In the genomic region with DNA sequence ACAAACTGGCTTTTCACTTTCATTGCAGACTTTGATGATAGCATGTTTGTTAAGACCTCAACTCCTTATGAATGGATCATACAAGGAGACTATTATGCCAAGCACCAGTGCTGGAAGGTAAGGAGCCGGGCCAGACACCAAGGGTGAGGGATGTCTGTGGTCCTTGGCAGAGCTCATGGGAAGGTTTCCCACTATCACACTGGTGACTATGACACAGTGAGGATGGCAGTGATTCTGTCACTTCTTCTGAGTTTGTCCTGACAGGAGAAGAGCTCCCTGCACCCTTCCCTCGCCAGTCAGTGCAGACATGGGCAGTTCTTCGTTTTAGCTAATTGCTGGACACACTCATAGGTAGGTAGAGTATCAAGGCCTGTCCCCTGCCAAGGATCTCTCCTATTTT, we compare ENCODE assay signal across 23 mouse cellular contexts. TPM values are rescaled to one million over a fixed set of nuclear protein-coding genes. Genes with fewer than 3 reads are reported as not detected.
DNase-seq lines count a peak whose midpoint lies in the region; ATAC-seq and TF ChIP-seq lines count a peak whose summit lies in the region.
"Had no signal": no experiment of that assay in that cellular context is flagged by ENCODE, and none has a peak within 500 bp of the region (broad histone marks: within the 10 kb centered on the region; RNA-seq: fewer than 3 reads in every experiment).

No protein-coding gene starts in this region.

- H3K9me3 ChIP-seq in heart, embryonic 10.5 days: no peaks in the 10 kb centered on the region
- H3K9me3 ChIP-seq in heart, embryonic 11.5 days (replicated peaks; ENCODE audit: control insufficient read depth, low read length): no peaks in the 10 kb centered on the region
- H3K9me3 ChIP-seq in stomach, postnatal 0 days (ENCODE audit: control insufficient read depth, low read length): no peaks in the 10 kb centered on the region
- H3K9me3 ChIP-seq in forebrain, embryonic 14.5 days (replicated peaks; ENCODE audit: control insufficient read depth, low read length): no peaks in the 10 kb centered on the region
- H3K9me3 ChIP-seq: embryonic facial prominence, embryonic 12.5 days; embryonic facial prominence, embryonic 15.5 days; forebrain, embryonic 15.5 days; heart, embryonic 13.5 days; intestine, embryonic 15.5 days had no signal

- H3K4me2 ChIP-seq in heart, embryonic 11.5 days: no peak overlapping the region
- H3K4me2 ChIP-seq in stomach, postnatal 0 days (replicated peaks; ENCODE audit: low read depth): no peak overlapping the region
- H3K4me2 ChIP-seq in forebrain, embryonic 14.5 days (ENCODE audit: low read length): no peak overlapping the region
- H3K4me2 ChIP-seq: embryonic facial prominence, embryonic 12.5 days; embryonic facial prominence, embryonic 15.5 days; forebrain, embryonic 15.5 days; heart, embryonic 13.5 days; hindbrain, embryonic 14.5 days; intestine, embryonic 15.5 days had no signal

- H3K4me1 ChIP-seq in heart, embryonic 10.5 days: peaks cover 5% of the 10 kb centered on the region; the same call in 1 of the 2 replicates
- no peaks in the 10 kb centered on the region for H3K4me1 ChIP-seq in heart, embryonic 11.5 days (ENCODE audit: control insufficient read depth, insufficient read depth, low read length)
- H3K4me1 ChIP-seq in stomach, postnatal 0 days (replicated peaks; ENCODE audit: control insufficient read depth, insufficient read depth): no peaks in the 10 kb centered on the region
- H3K4me1 ChIP-seq in forebrain, embryonic 14.5 days (ENCODE audit: control insufficient read depth, insufficient read depth, low read length): no peaks in the 10 kb centered on the region
- H3K4me1 ChIP-seq: forebrain, embryonic 15.5 days; intestine, embryonic 15.5 days had no signal

- TF ChIP-seq CTCF in left cerebral cortex, adult 2 months (IDR thresholded peaks at IDR 0.05): no peak
- no peak for TF ChIP-seq CTCF in stomach, postnatal 0 days (IDR thresholded peaks at IDR 0.05; ENCODE audit: low read depth)

- DNase-seq in cerebellum, postnatal 10 days: peak; percentile 48 to 68
- no peak for DNase-seq in cerebellum, postnatal 36 days
- peak; percentile 63 for DNase-seq in heart, embryonic 10.5 days (ENCODE audit: low spot score)
- DNase-seq in left cerebral cortex, adult 2 months (ENCODE audit: extremely low spot score in 1 of 2, low spot score in 2 of 2): no peak
- no peak for DNase-seq in left cerebral cortex, adult 18-20 months (ENCODE audit: low spot score in 2 of 2)
- peak; percentile 4 for DNase-seq in stomach, postnatal 0 days (ENCODE audit: low spot score)
- DNase-seq in forebrain, embryonic 14.5 days (ENCODE audit: low spot score): no peak
- DNase-seq: adrenal gland, adult 8-10 months; adrenal gland, postnatal 25 days; cerebellum, adult 18-20 months; cerebellum, adult 9-10 months; gastrocnemius, postnatal 25 days; heart, adult 2 months; heart, postnatal 14 days; heart, postnatal 4 days had no signal

- no peak overlapping the region for H3K9ac ChIP-seq in heart, embryonic 11.5 days (ENCODE audit: low read depth, low read length)
- H3K9ac ChIP-seq in stomach, postnatal 0 days (ENCODE audit: low read length): no peak overlapping the region
- H3K9ac ChIP-seq in forebrain, embryonic 14.5 days (ENCODE audit: low read length): no peak overlapping the region
- H3K9ac ChIP-seq: embryonic facial prominence, embryonic 12.5 days; embryonic facial prominence, embryonic 15.5 days; forebrain, embryonic 15.5 days; heart, embryonic 13.5 days; hindbrain, embryonic 14.5 days; intestine, embryonic 15.5 days had no signal

- H3K27me3 ChIP-seq in heart, embryonic 10.5 days (ENCODE audit: insufficient read depth, poor library complexity, severe bottlenecking): no peaks in the 10 kb centered on the region
- no peaks in the 10 kb centered on the region for H3K27me3 ChIP-seq in heart, embryonic 11.5 days (ENCODE audit: control insufficient read depth, insufficient read depth, low read length)
- H3K27me3 ChIP-seq in stomach, postnatal 0 days (ENCODE audit: control insufficient read depth, insufficient read depth, low read length): no peaks in the 10 kb centered on the region
- no peaks in the 10 kb centered on the region for H3K27me3 ChIP-seq in forebrain, embryonic 14.5 days (replicated peaks; ENCODE audit: control insufficient read depth, insufficient read depth, low read length)
- H3K27me3 ChIP-seq: embryonic facial prominence, embryonic 12.5 days; embryonic facial prominence, embryonic 15.5 days; forebrain, embryonic 15.5 days; heart, embryonic 13.5 days; intestine, embryonic 15.5 days had no signal

- H3K36me3 ChIP-seq in heart, embryonic 10.5 days: no peaks in the 10 kb centered on the region
- no peaks in the 10 kb centered on the region for H3K36me3 ChIP-seq in heart, embryonic 11.5 days (ENCODE audit: control insufficient read depth, insufficient read depth, low read length)
- H3K36me3 ChIP-seq in stomach, postnatal 0 days (ENCODE audit: control insufficient read depth, insufficient read depth, low read length): no peaks in the 10 kb centered on the region
- no peaks in the 10 kb centered on the region for H3K36me3 ChIP-seq in forebrain, embryonic 14.5 days (ENCODE audit: control insufficient read depth, insufficient read depth, low read length)
- H3K36me3 ChIP-seq: embryonic facial prominence, embryonic 12.5 days; embryonic facial prominence, embryonic 15.5 days; forebrain, embryonic 15.5 days; heart, embryonic 13.5 days; intestine, embryonic 15.5 days had no signal

- H3K4me3 ChIP-seq in heart, embryonic 10.5 days: no peak overlapping the region
- H3K4me3 ChIP-seq in heart, embryonic 11.5 days (ENCODE audit: low read depth, low read length): no peak overlapping the region
- no peak overlapping the region for H3K4me3 ChIP-seq in left cerebral cortex, adult 2 months
- no peak overlapping the region for H3K4me3 ChIP-seq in stomach, postnatal 0 days (ENCODE audit: low read depth, low read length)
- no peak overlapping the region for H3K4me3 ChIP-seq in forebrain, embryonic 14.5 days (ENCODE audit: low read depth, low read length)
- H3K4me3 ChIP-seq: embryonic facial prominence, embryonic 12.5 days; embryonic facial prominence, embryonic 15.5 days; forebrain, embryonic 15.5 days; heart, adult 2 months; heart, embryonic 13.5 days; intestine, embryonic 15.5 days had no signal

- no peak overlapping the region for H3K27ac ChIP-seq in heart, embryonic 10.5 days
- no peak overlapping the region for H3K27ac ChIP-seq in heart, embryonic 11.5 days (ENCODE audit: low read depth, low read length)
- H3K27ac ChIP-seq in left cerebral cortex, adult 2 months: peak overlapping the region; percentile 65
- no peak overlapping the region for H3K27ac ChIP-seq in stomach, postnatal 0 days (replicated peaks)
- H3K27ac ChIP-seq in forebrain, embryonic 14.5 days (ENCODE audit: low read depth, low read length): no peak overlapping the region
- H3K27ac ChIP-seq: embryonic facial prominence, embryonic 12.5 days; embryonic facial prominence, embryonic 15.5 days; heart, adult 2 months; heart, embryonic 13.5 days; hindbrain, embryonic 14.5 days; intestine, embryonic 15.5 days had no signal

- TF ChIP-seq EP300 in stomach, postnatal 0 days (optimal IDR thresholded peaks at IDR 0.05): no peak

- ATAC-seq in heart, embryonic 11.5 days (replicated peaks; ENCODE audit: insufficient number of reproducible peaks, low FRiP score, low TSS enrichment): no peak
- no peak for ATAC-seq in stomach, postnatal 0 days (ENCODE audit: low FRiP score, low TSS enrichment)
- no peak for ATAC-seq in forebrain, embryonic 14.5 days
- ATAC-seq: activated CD4-positive, CD25-positive, alpha-beta regulatory T cell, adult 4 months; forebrain, embryonic 15.5 days; intestine, embryonic 15.5 days had no signal

- WGBS in heart, embryonic 10.5 days: 68% methylated on average over 3 of the region's 3 CpGs
- 68% methylated on average over 3 of the region's 3 CpGs for WGBS in heart, embryonic 11.5 days (ENCODE audit: insufficient replicate concordance)
- WGBS in stomach, postnatal 0 days: 76% methylated on average over 3 of the region's 3 CpGs
- WGBS in forebrain, embryonic 14.5 days: 88% methylated on average over 3 of the region's 3 CpGs

- intact Hi-C loops in left cerebral cortex, adult 2 months (cut with DNase I): loop anchor here (5.0 kb wide), 1 partner anchor 61 kb away; no protein-coding TSS in a partner anchor

RNA-seq across cellular contexts. Expression of a gene that starts 55.8 kb away (rescaled TPM):
- 1.6 and 2.5 TPM in 2 replicates for polyA plus RNA-seq in heart, embryonic 10.5 days (2016; fragmentation: Nextera tagmentation; extraction: Ambion mirVana)
- polyA plus RNA-seq in heart, embryonic 11.5 days (2014; fragmentation: Nextera tagmentation; extraction: Ambion mirVana): 1.3 and 2.0 TPM in 2 replicates
- total RNA-seq in left cerebral cortex, adult 2 months (2021): 10 to 100 TPM; 50.8 to 54.7 TPM
- total RNA-seq in left cerebral cortex, adult 18-20 months (2021): 10 to 100 TPM; 44.6 to 53.7 TPM
- polyA plus RNA-seq in stomach, postnatal 0 days (2015; fragmentation: Nextera tagmentation; extraction: Ambion mirVana): 0.35 and 0.44 TPM in 2 replicates
- 2.1 and 3.0 TPM in 2 replicates for polyA plus RNA-seq in forebrain, embryonic 14.5 days (2014; fragmentation: Nextera tagmentation; extraction: Ambion mirVana)
- polyA plus RNA-seq: activated CD4-positive, CD25-positive, alpha-beta regulatory T cell, adult 4 months had no signal

Comparison
In these comparisons a context has a peak if more than half of its experiments do, and no peak if none do; other contexts are left out.
1. DNase-seq: peak in cerebellum, postnatal 10 days (2 of 2), heart, embryonic 10.5 days (single experiment) and stomach, postnatal 0 days (single experiment); none in cerebellum, postnatal 36 days (0 of 2), left cerebral cortex, adult 2 months (0 of 2), left cerebral cortex, adult 18-20 months (0 of 2) and forebrain, embryonic 14.5 days (single experiment).